Mouse (Mus musculus) T-helper 17 cell (primary cell): ENCODE measurements at regions not wholly inside any gene's neighbourhood (a gene's known extent, or its start where the extent isn't known, plus 50 kb on each side); places are given as distances from the start of the nearest gene placed in this dataset.

Source experiments
- in situ Hi-C, 2 experiments: fragments of 300-600 bp; cut with MboI, MseI; formaldehyde crosslinking; loops; 1 replicate in 1 of 2; 2 replicates in 1 of 2; pipeline ENCODE4 v1.15.1; 2025; ENCODE audit warnings: high pct_unique_total_duplicates in 2 of 2

- in situ Hi-C loops, result loop anchor here in 1 of 2 experiments (5.0 kb wide), 1 partner anchor 53 kb away; no protein-coding TSS in a partner anchor
These were observed 263.0 kb upstream of the Id2 start for GRCm38 (mm10) chr12:25359931-25360330.

GRCm38 (mm10) chr12:25358846-25359525 is 262.0 kb upstream of the Id2 start:
- in situ Hi-C loops, result no loop called here

- in situ Hi-C loops, result no loop called here
These were observed 259.8 kb upstream of the Id2 start for GRCm38 (mm10) chr12:25356774-25357173.

GRCm38 (mm10) chr12:25355217-25355616 is 258.3 kb upstream of the Id2 start:
- in situ Hi-C loops, result no loop called here

GRCm38 (mm10) chr12:25353402-25353896 is 256.5 kb upstream of the Id2 start:
- in situ Hi-C loops, result no loop called here

- in situ Hi-C loops, result no loop called here
These were observed 255.2 kb upstream of the Id2 start for GRCm38 (mm10) chr12:25352160-25352559.

GRCm38 (mm10) chr12:25344354-25344753 is 247.4 kb upstream of the Id2 start:
- in situ Hi-C loops, result no loop called here

GRCm38 (mm10) chr12:25338771-25339170 is 241.8 kb upstream of the Id2 start:
- in situ Hi-C loops, result no loop called here

GRCm38 (mm10) chr12:25335930-25336329 is 239.0 kb upstream of the Id2 start:
- in situ Hi-C loops, result no loop called here

- in situ Hi-C loops, result no loop called here
These were observed 238.1 kb upstream of the Id2 start for GRCm38 (mm10) chr12:25335069-25335468.

- in situ Hi-C loops, result no loop called here
These were observed 235.6 kb upstream of the Id2 start for GRCm38 (mm10) chr12:25332384-25333035.

GRCm38 (mm10) chr12:25330004-25330708 is 233.2 kb upstream of the Id2 start:
- in situ Hi-C loops, result no loop called here

- in situ Hi-C loops, result loop anchor here in 1 of 2 experiments (10.0 kb wide), 1 partner anchor 611 kb away; no protein-coding TSS in a partner anchor
These were observed 229.0 kb upstream of the Id2 start for GRCm38 (mm10) chr12:25325901-25326300.

- in situ Hi-C loops, result loop anchor here in 1 of 2 experiments (10.0 kb wide), 1 partner anchor 608 kb away; no protein-coding TSS in a partner anchor
These were observed 226.2 kb upstream of the Id2 start for GRCm38 (mm10) chr12:25323171-25323570.

- in situ Hi-C loops, result loop anchor here in 1 of 2 experiments (10.0 kb wide), 1 partner anchor 606 kb away; no protein-coding TSS in a partner anchor
These were observed 223.4 kb upstream of the Id2 start for GRCm38 (mm10) chr12:25320262-25320767.

- in situ Hi-C loops, result loop anchor here in 1 of 2 experiments (10.0 kb wide), 1 partner anchor 605 kb away; no protein-coding TSS in a partner anchor
These were observed 222.9 kb upstream of the Id2 start for GRCm38 (mm10) chr12:25319846-25320245.

- in situ Hi-C loops, result no loop called here
These were observed 221.2 kb upstream of the Id2 start for GRCm38 (mm10) chr12:25318072-25318671.

GRCm38 (mm10) chr12:25315969-25316368 is 219.0 kb upstream of the Id2 start:
- in situ Hi-C loops, result no loop called here

GRCm38 (mm10) chr12:25313212-25313611 is 216.3 kb upstream of the Id2 start:
- in situ Hi-C loops, result no loop called here

GRCm38 (mm10) chr12:25312390-25312789 is 215.4 kb upstream of the Id2 start:
- in situ Hi-C loops, result no loop called here

GRCm38 (mm10) chr12:25311728-25312127 is 214.8 kb upstream of the Id2 start:
- in situ Hi-C loops, result no loop called here
